21 mouse cellular contexts compared by ENCODE assay signal in the genomic region with DNA sequence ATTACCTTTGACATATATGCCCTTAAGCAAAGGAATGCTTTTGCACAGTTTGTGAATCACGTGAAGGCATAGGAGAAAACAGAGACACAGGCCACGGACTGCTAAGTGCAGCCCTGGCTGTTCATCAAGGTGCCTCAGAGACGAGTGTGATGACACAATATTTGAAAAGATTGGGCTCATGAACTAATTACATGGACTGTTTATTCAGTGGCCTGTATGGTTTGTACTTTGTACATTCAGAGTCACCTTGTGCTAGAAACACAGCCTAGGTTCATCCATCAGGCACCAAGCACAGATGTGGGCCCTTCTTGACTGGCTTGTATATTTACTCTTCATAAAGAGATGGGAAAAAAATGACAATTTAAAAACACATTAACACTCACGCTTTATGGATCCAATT. TPM values are rescaled to one million over a fixed set of nuclear protein-coding genes. Genes with fewer than 3 reads are reported as not detected.
DNase-seq lines count a peak whose midpoint lies in the region; ATAC-seq and TF ChIP-seq lines count a peak whose summit lies in the region.
"Had no signal": no experiment of that assay in that cellular context is flagged by ENCODE, and none has a peak within 500 bp of the region (broad histone marks: within the 10 kb centered on the region; RNA-seq: fewer than 3 reads in every experiment).

No protein-coding gene starts in this region.

- H3K36me3 ChIP-seq in forebrain, postnatal 0 days (ENCODE audit: insufficient read depth), result no peaks in the 10 kb centered on the region
- H3K36me3 ChIP-seq in forebrain, embryonic 16.5 days (ENCODE audit: control insufficient read depth, insufficient read depth), result no peaks in the 10 kb centered on the region
- H3K36me3 ChIP-seq in liver, adult 2 months (ENCODE audit: control insufficient read depth, insufficient read depth, low read length), result no peaks in the 10 kb centered on the region
- H3K36me3 ChIP-seq in liver, embryonic 12.5 days, result no peaks in the 10 kb centered on the region
- H3K36me3 ChIP-seq in liver, embryonic 16.5 days (ENCODE audit: control insufficient read depth, insufficient read depth), result no peaks in the 10 kb centered on the region
- no peaks in the 10 kb centered on the region for H3K36me3 ChIP-seq in liver, postnatal 0 days (replicated peaks; ENCODE audit: insufficient read depth, low read length)
- H3K36me3 ChIP-seq in liver, embryonic 11.5 days (ENCODE audit: control insufficient read depth, insufficient read depth, low read length), result no peaks in the 10 kb centered on the region
- H3K36me3 ChIP-seq: G1E had no signal

- TF ChIP-seq CTCF in forebrain, postnatal 0 days (IDR thresholded peaks at IDR 0.05; ENCODE audit: low read depth), result no peak
- no peak for TF ChIP-seq CTCF in liver, adult 2 months (IDR thresholded peaks at IDR 0.05; ENCODE audit: low read depth, low read length)
- no peak for TF ChIP-seq CTCF in liver, postnatal 0 days (IDR thresholded peaks at IDR 0.05; ENCODE audit: low read depth)

- no peak for TF ChIP-seq POLR2A in liver, adult 2 months (IDR thresholded peaks at IDR 0.05; ENCODE audit: extremely low read depth, insufficient read depth, low read length)

- TF ChIP-seq EP300 in liver, postnatal 0 days (IDR thresholded peaks at IDR 0.05; ENCODE audit: low read depth), result no peak

- 68% methylated on average over 4 of the region's 4 CpGs for WGBS in forebrain, postnatal 0 days
- 72% methylated on average over 4 of the region's 4 CpGs for WGBS in forebrain, embryonic 16.5 days
- 44% methylated on average over 4 of the region's 4 CpGs for WGBS in liver, adult 2 months
- WGBS in liver, embryonic 12.5 days (ENCODE audit: insufficient replicate concordance), result 80% methylated on average over 4 of the region's 4 CpGs
- WGBS in liver, embryonic 16.5 days (ENCODE audit: insufficient replicate concordance), result 67% methylated on average over 4 of the region's 4 CpGs
- WGBS in liver, postnatal 0 days (ENCODE audit: insufficient replicate concordance), result 63% methylated on average over 4 of the region's 4 CpGs
- 80% methylated on average over 4 of the region's 4 CpGs for WGBS in liver, embryonic 11.5 days

- 0 out of 2 replicates have a peak, but pooled peaks have one; percentile 12 for ATAC-seq in forebrain, postnatal 0 days
- ATAC-seq in forebrain, embryonic 16.5 days, result no peak
- ATAC-seq in liver, embryonic 12.5 days, result no peak
- ATAC-seq in liver, embryonic 16.5 days (ENCODE audit: low read depth), result peak; percentile 30; the same call in 1 of the 2 replicates
- peak; percentile 56 for ATAC-seq in liver, postnatal 0 days
- no peak for ATAC-seq in liver, embryonic 11.5 days (replicated peaks; ENCODE audit: low FRiP score)
- ATAC-seq: activated CD4-positive, CD25-positive, alpha-beta regulatory T cell, adult 4 months; CD4-positive, CD25-positive, alpha-beta regulatory T cell, adult 4 months; Patski had no signal

- H3K9ac ChIP-seq in forebrain, postnatal 0 days, result no peak overlapping the region
- no peak overlapping the region for H3K9ac ChIP-seq in forebrain, embryonic 16.5 days (replicated peaks; ENCODE audit: low read depth, low read length)
- H3K9ac ChIP-seq in liver, adult 2 months (ENCODE audit: low read depth, low read length), result no peak overlapping the region
- no peak overlapping the region for H3K9ac ChIP-seq in liver, embryonic 12.5 days
- no peak overlapping the region for H3K9ac ChIP-seq in liver, embryonic 16.5 days (ENCODE audit: low read depth, low read length)
- no peak overlapping the region for H3K9ac ChIP-seq in liver, postnatal 0 days (replicated peaks)
- H3K9ac ChIP-seq in liver, embryonic 11.5 days (ENCODE audit: low read depth, low read length), result no peak overlapping the region

- H3K27me3 ChIP-seq in forebrain, postnatal 0 days (ENCODE audit: insufficient read depth, low read length), result no peaks in the 10 kb centered on the region
- H3K27me3 ChIP-seq in forebrain, embryonic 16.5 days (replicated peaks; ENCODE audit: control insufficient read depth, insufficient read depth, low read length), result no peaks in the 10 kb centered on the region
- H3K27me3 ChIP-seq in liver, adult 2 months (ENCODE audit: control insufficient read depth, insufficient read depth, low read length), result no peaks in the 10 kb centered on the region
- no peaks in the 10 kb centered on the region for H3K27me3 ChIP-seq in liver, embryonic 12.5 days (replicated peaks)
- H3K27me3 ChIP-seq in liver, embryonic 16.5 days (ENCODE audit: control insufficient read depth, insufficient read depth, low read depth, low read length), result no peaks in the 10 kb centered on the region
- H3K27me3 ChIP-seq in liver, postnatal 0 days (ENCODE audit: insufficient read depth, low read length), result no peaks in the 10 kb centered on the region
- H3K27me3 ChIP-seq in liver, embryonic 11.5 days (replicated peaks; ENCODE audit: control insufficient read depth, insufficient read depth, low read length), result no peaks in the 10 kb centered on the region
- H3K27me3 ChIP-seq: CH12.LX, Patski had no signal

- no peak overlapping the region for H3K4me2 ChIP-seq in forebrain, postnatal 0 days (ENCODE audit: low read depth)
- H3K4me2 ChIP-seq in forebrain, embryonic 16.5 days (ENCODE audit: low read length), result no peak overlapping the region
- H3K4me2 ChIP-seq in liver, embryonic 12.5 days, result no peak overlapping the region
- H3K4me2 ChIP-seq in liver, embryonic 16.5 days (ENCODE audit: low read depth, low read length), result no peak overlapping the region
- H3K4me2 ChIP-seq in liver, postnatal 0 days (ENCODE audit: low read depth, low read length), result no peak overlapping the region
- no peak overlapping the region for H3K4me2 ChIP-seq in liver, embryonic 11.5 days

- no peak overlapping the region for H3K27ac ChIP-seq in forebrain, postnatal 0 days (ENCODE audit: low read depth, low read length)
- H3K27ac ChIP-seq in forebrain, embryonic 16.5 days (ENCODE audit: low read length), result no peak overlapping the region
- H3K27ac ChIP-seq in liver, adult 2 months (replicated peaks; ENCODE audit: insufficient read depth, low read depth, low read length), result no peak overlapping the region
- no peak overlapping the region for H3K27ac ChIP-seq in liver, embryonic 12.5 days
- no peak overlapping the region for H3K27ac ChIP-seq in liver, embryonic 16.5 days (ENCODE audit: low read length)
- H3K27ac ChIP-seq in liver, postnatal 0 days (ENCODE audit: low read depth), result peak overlapping the region; percentile 58
- no peak overlapping the region for H3K27ac ChIP-seq in liver, embryonic 11.5 days (ENCODE audit: low read depth, low read length)

- no peak overlapping the region for H3K4me3 ChIP-seq in forebrain, postnatal 0 days (ENCODE audit: low read depth, low read length)
- no peak overlapping the region for H3K4me3 ChIP-seq in forebrain, embryonic 16.5 days (replicated peaks; ENCODE audit: low read length)
- no peak overlapping the region for H3K4me3 ChIP-seq in liver, adult 2 months (ENCODE audit: insufficient read depth, low read depth, low read length)
- no peak overlapping the region for H3K4me3 ChIP-seq in liver, embryonic 12.5 days
- no peak overlapping the region for H3K4me3 ChIP-seq in liver, embryonic 16.5 days (ENCODE audit: low read depth, low read length)
- H3K4me3 ChIP-seq in liver, postnatal 0 days (ENCODE audit: low read depth, low read length), result no peak overlapping the region
- H3K4me3 ChIP-seq in liver, embryonic 11.5 days (ENCODE audit: low read depth, low read length), result no peak overlapping the region

- H3K9me3 ChIP-seq in forebrain, postnatal 0 days (ENCODE audit: low read length), result no peaks in the 10 kb centered on the region
- H3K9me3 ChIP-seq in forebrain, embryonic 16.5 days (ENCODE audit: control insufficient read depth, low read length), result no peaks in the 10 kb centered on the region
- H3K9me3 ChIP-seq in liver, embryonic 12.5 days (replicated peaks), result no peaks in the 10 kb centered on the region
- no peaks in the 10 kb centered on the region for H3K9me3 ChIP-seq in liver, embryonic 16.5 days (replicated peaks; ENCODE audit: control insufficient read depth, low read length)
- H3K9me3 ChIP-seq in liver, postnatal 0 days (ENCODE audit: low read length), result no peaks in the 10 kb centered on the region
- no peaks in the 10 kb centered on the region for H3K9me3 ChIP-seq in liver, embryonic 11.5 days (ENCODE audit: control insufficient read depth, low read length)

- no peaks in the 10 kb centered on the region for H3K79me2 ChIP-seq in liver, adult 2 months (ENCODE audit: control insufficient read depth, insufficient read depth, low read length)

- DNase-seq in forebrain, postnatal 0 days, result no peak
- peak; percentile 96 for DNase-seq in liver, adult 2 months (ENCODE audit: extremely low read depth, low read depth, low spot score)
- DNase-seq in liver, result no peak
- DNase-seq in liver, postnatal 0 days, result no peak
- no peak for DNase-seq in liver, embryonic 11.5 days (ENCODE audit: low spot score)
- DNase-seq: adrenal gland, adult 2 months; adrenal gland, adult 8-10 months; adrenal gland, postnatal 10 days; adrenal gland, postnatal 14 days; adrenal gland, postnatal 25 days; adrenal gland, postnatal 36 days; cerebellum, adult 11 months; cerebellum, adult 11-12 months had no signal

- peaks cover 4% of the 10 kb centered on the region; the same call in 1 of the 2 replicates for H3K4me1 ChIP-seq in forebrain, postnatal 0 days (ENCODE audit: insufficient read depth)
- no peaks in the 10 kb centered on the region for H3K4me1 ChIP-seq in forebrain, embryonic 16.5 days (replicated peaks; ENCODE audit: control insufficient read depth, insufficient read depth, low read length)
- H3K4me1 ChIP-seq in liver, adult 2 months (ENCODE audit: control insufficient read depth, insufficient read depth, low read length), result peaks cover 18% of the 10 kb centered on the region
- H3K4me1 ChIP-seq in liver, embryonic 12.5 days, result peaks cover 38% of the 10 kb centered on the region
- peaks cover 29% of the 10 kb centered on the region for H3K4me1 ChIP-seq in liver, embryonic 16.5 days (ENCODE audit: control insufficient read depth, low read depth, low read length)
- H3K4me1 ChIP-seq in liver, postnatal 0 days (ENCODE audit: insufficient read depth), result peaks cover 15% of the 10 kb centered on the region
- H3K4me1 ChIP-seq in liver, embryonic 11.5 days (replicated peaks; ENCODE audit: control insufficient read depth, insufficient read depth, low read length), result peaks cover 32% of the 10 kb centered on the region

RNA-seq across cellular contexts. Expression of a gene that starts 9.5 kb away (rescaled TPM):
- 125 and 205 TPM in 2 replicates for total RNA-seq in forebrain, postnatal 0 days (2014; rRNA removed)
- 277 and 303 TPM in 2 replicates for polyA plus RNA-seq in forebrain, postnatal 0 days (2015; fragmentation: Nextera tagmentation; extraction: Ambion mirVana)
- 124 and 163 TPM in 2 replicates for polyA plus RNA-seq in forebrain, embryonic 16.5 days (2015; fragmentation: Nextera tagmentation; extraction: Ambion mirVana)
- 0.37 TPM in 1 of 2 replicates, not detected in the other for total RNA-seq in liver, adult 2 months (2014; rRNA removed)
- polyA plus RNA-seq in liver, adult 2 months (2012; rRNA removed), result not detected in 2 replicates
- polyA plus RNA-seq in liver, embryonic 12.5 days (2016; fragmentation: Nextera tagmentation; extraction: Ambion mirVana), result 2.2 and 2.9 TPM in 2 replicates
- polyA plus RNA-seq in liver, embryonic 16.5 days (2015; fragmentation: Nextera tagmentation; extraction: Ambion mirVana), result 0.61 and 0.79 TPM in 2 replicates
- 0.58 and 0.75 TPM in 2 replicates for polyA plus RNA-seq in liver, postnatal 0 days (2015; fragmentation: Nextera tagmentation; extraction: Ambion mirVana)
- 4.3 and 5.3 TPM in 2 replicates for polyA plus RNA-seq in liver, embryonic 11.5 days (2014; fragmentation: Nextera tagmentation; extraction: Ambion mirVana)
- total RNA-seq: CH12.LX, G1E had no signal
- polyA plus RNA-seq: G1E had no signal

Comparison
In these comparisons a context has a peak if more than half of its experiments do, and no peak if none do; other contexts are left out.
1. ATAC-seq: peak in forebrain, postnatal 0 days (single experiment), liver, embryonic 16.5 days (single experiment) and liver, postnatal 0 days (single experiment); none in forebrain, embryonic 16.5 days (single experiment), liver, embryonic 12.5 days (single experiment) and liver, embryonic 11.5 days (single experiment).
2. RNA of a gene that starts 9.5 kb away (polyA plus RNA-seq): 277 to 303 TPM in forebrain, postnatal 0 days and 124 to 163 TPM in forebrain, embryonic 16.5 days; 4.3 to 5.3 TPM in liver, embryonic 11.5 days, 2.2 to 2.9 TPM in liver, embryonic 12.5 days, 0.61 to 0.79 TPM in liver, embryonic 16.5 days, 0.58 to 0.75 TPM in liver, postnatal 0 days and not detected in liver, adult 2 months; every median in the first group is over 10 times any median in the second.